7 mouse cellular contexts compared by ENCODE assay signal in genomic region chr14:45142511-45142910, GRCm38 (mm10).
A peak's percentile ranks its signal among the peaks of the same experiment; 100 is the strongest.
DNase-seq lines count a peak whose midpoint lies in the region; ATAC-seq and TF ChIP-seq lines count a peak whose summit lies in the region.

No protein-coding gene starts in this region.

- WGBS in forebrain, embryonic 16.5 days: 56% methylated on average over 4 of the region's 4 CpGs
- WGBS in kidney, embryonic 15.5 days: 50% methylated on average over 4 of the region's 4 CpGs
- WGBS in lung, embryonic 14.5 days: 41% methylated on average over 4 of the region's 4 CpGs

- H3K27me3 ChIP-seq in forebrain, embryonic 16.5 days (replicated peaks; ENCODE audit: control insufficient read depth, insufficient read depth, low read length): no peaks in the 10 kb centered on the region
- H3K27me3 ChIP-seq in kidney, embryonic 15.5 days: no peaks in the 10 kb centered on the region
- no peaks in the 10 kb centered on the region for H3K27me3 ChIP-seq in lung, embryonic 14.5 days (ENCODE audit: insufficient read depth, low read length)

- no peaks in the 10 kb centered on the region for H3K9me3 ChIP-seq in forebrain, embryonic 16.5 days (ENCODE audit: control insufficient read depth, low read length)
- no peaks in the 10 kb centered on the region for H3K9me3 ChIP-seq in kidney, embryonic 15.5 days (replicated peaks)
- no peaks in the 10 kb centered on the region for H3K9me3 ChIP-seq in lung, embryonic 14.5 days (ENCODE audit: low read depth, low read length)

- no peak overlapping the region for H3K27ac ChIP-seq in forebrain, embryonic 16.5 days (ENCODE audit: low read length)
- H3K27ac ChIP-seq in kidney, embryonic 15.5 days: no peak overlapping the region
- no peak overlapping the region for H3K27ac ChIP-seq in lung, embryonic 14.5 days (ENCODE audit: low read depth)

- H3K4me2 ChIP-seq in forebrain, embryonic 16.5 days (ENCODE audit: low read length): no peak overlapping the region
- H3K4me2 ChIP-seq in kidney, embryonic 15.5 days: no peak overlapping the region
- no peak overlapping the region for H3K4me2 ChIP-seq in lung, embryonic 14.5 days

- peak; percentile 79 for TF ChIP-seq CTCF in lung, embryonic 14.5 days (IDR thresholded peaks at IDR 0.05; ENCODE audit: low read depth)

- peaks cover 2% of the 10 kb centered on the region; the same call in 1 of the 2 replicates for H3K36me3 ChIP-seq in forebrain, embryonic 16.5 days (ENCODE audit: control insufficient read depth, insufficient read depth)
- no peaks in the 10 kb centered on the region for H3K36me3 ChIP-seq in kidney, embryonic 15.5 days
- H3K36me3 ChIP-seq in lung, embryonic 14.5 days (ENCODE audit: insufficient read depth): no peaks in the 10 kb centered on the region

- H3K4me1 ChIP-seq in forebrain, embryonic 16.5 days (replicated peaks; ENCODE audit: control insufficient read depth, insufficient read depth, low read length): peaks cover 6% of the 10 kb centered on the region; the same call in 1 of the 2 replicates
- no peaks in the 10 kb centered on the region for H3K4me1 ChIP-seq in kidney, embryonic 15.5 days
- H3K4me1 ChIP-seq in lung, embryonic 14.5 days (ENCODE audit: insufficient read depth): no peaks in the 10 kb centered on the region

- peak; percentile 59 for DNase-seq in testis, postnatal 10 days (ENCODE audit: low spot score)
- no peak for DNase-seq in testis, postnatal 14 days (ENCODE audit: low spot score)
- peak; percentile 69 for DNase-seq in adipocyte (ENCODE audit: low spot score)
- DNase-seq in lung, embryonic 14.5 days: peak; percentile 88
- peak; percentile 56 for DNase-seq in right cerebral cortex, adult 18-20 months

- no peak overlapping the region for H3K4me3 ChIP-seq in forebrain, embryonic 16.5 days (replicated peaks; ENCODE audit: low read length)
- no peak overlapping the region for H3K4me3 ChIP-seq in kidney, embryonic 15.5 days (replicated peaks)
- no peak overlapping the region for H3K4me3 ChIP-seq in lung, embryonic 14.5 days (ENCODE audit: low read depth, low read length)

- no peak overlapping the region for H3K9ac ChIP-seq in forebrain, embryonic 16.5 days (replicated peaks; ENCODE audit: low read depth, low read length)
- H3K9ac ChIP-seq in kidney, embryonic 15.5 days: no peak overlapping the region
- no peak overlapping the region for H3K9ac ChIP-seq in lung, embryonic 14.5 days

- peak; percentile 79 for ATAC-seq in forebrain, embryonic 16.5 days
- 0 out of 2 replicates have a peak, but pooled peaks have one; percentile 58 for ATAC-seq in kidney, embryonic 15.5 days (replicated peaks; ENCODE audit: low FRiP score)
- ATAC-seq in lung, embryonic 14.5 days (ENCODE audit: insufficient read depth): peak; percentile 72
